Mouse (Mus musculus): ENCODE results near the gene Igsf21. TPM values are rescaled to one million over a fixed set of nuclear protein-coding genes. Genes with fewer than 3 reads are reported as not detected.

The Igsf21 gene
- polyA plus RNA-seq, 1 experiment: not detected

- TF ChIP-seq GATA1 (IDR thresholded peaks at IDR 0.05; ENCODE audit: low read length): no peak
Observed at GRCm38 (mm10) chr4:140188626-140189025, 58.0 kb downstream of the Igsf21 start.

- no peak for TF ChIP-seq GATA1 (IDR thresholded peaks at IDR 0.05; ENCODE audit: low read length)
Observed at GRCm38 (mm10) chr4:140187404-140188145, 59.0 kb downstream of the Igsf21 start.

- no peak for TF ChIP-seq GATA1 (IDR thresholded peaks at IDR 0.05; ENCODE audit: low read length)
Observed at GRCm38 (mm10) chr4:140179576-140179975, 67.0 kb downstream of the Igsf21 start.

GRCm38 (mm10) chr4:140177055-140177454 lies 69.5 kb downstream of the Igsf21 start:
- no peak for TF ChIP-seq GATA1 (IDR thresholded peaks at IDR 0.05; ENCODE audit: low read length)

GRCm38 (mm10) chr4:140173746-140174399 lies 72.7 kb downstream of the Igsf21 start:
- no peak for TF ChIP-seq GATA1 (IDR thresholded peaks at IDR 0.05; ENCODE audit: low read length)

GRCm38 (mm10) chr4:140173084-140173483 lies 73.5 kb downstream of the Igsf21 start:
- TF ChIP-seq GATA1 (IDR thresholded peaks at IDR 0.05; ENCODE audit: low read length): no peak

GRCm38 (mm10) chr4:140171917-140172316 lies 74.7 kb downstream of the Igsf21 start:
- no peak for TF ChIP-seq GATA1 (IDR thresholded peaks at IDR 0.05; ENCODE audit: low read length)

- TF ChIP-seq GATA1 (IDR thresholded peaks at IDR 0.05; ENCODE audit: low read length): no peak
Observed at GRCm38 (mm10) chr4:140171189-140171588, 75.4 kb downstream of the Igsf21 start.

- no peak for TF ChIP-seq GATA1 (IDR thresholded peaks at IDR 0.05; ENCODE audit: low read length)
Observed at GRCm38 (mm10) chr4:140165851-140166250, 80.7 kb downstream of the Igsf21 start.

GRCm38 (mm10) chr4:140164662-140165061 lies 81.9 kb downstream of the Igsf21 start:
- TF ChIP-seq GATA1 (IDR thresholded peaks at IDR 0.05; ENCODE audit: low read length): no peak

- no peak for TF ChIP-seq GATA1 (IDR thresholded peaks at IDR 0.05; ENCODE audit: low read length)
Observed at GRCm38 (mm10) chr4:140159617-140160016, 87.0 kb downstream of the Igsf21 start.

- no peak for TF ChIP-seq GATA1 (IDR thresholded peaks at IDR 0.05; ENCODE audit: low read length)
Observed at GRCm38 (mm10) chr4:140154899-140155463, 91.6 kb downstream of the Igsf21 start.

- TF ChIP-seq GATA1 (IDR thresholded peaks at IDR 0.05; ENCODE audit: low read length): no peak
Observed at GRCm38 (mm10) chr4:140154484-140154883, 92.1 kb downstream of the Igsf21 start.

GRCm38 (mm10) chr4:140153711-140154114 lies 92.9 kb downstream of the Igsf21 start:
- no peak for TF ChIP-seq GATA1 (IDR thresholded peaks at IDR 0.05; ENCODE audit: low read length)

GRCm38 (mm10) chr4:140153101-140153500 lies 93.5 kb downstream of the Igsf21 start:
- TF ChIP-seq GATA1 (IDR thresholded peaks at IDR 0.05; ENCODE audit: low read length): no peak

GRCm38 (mm10) chr4:140149706-140150105 lies 96.9 kb downstream of the Igsf21 start:
- no peak for TF ChIP-seq GATA1 (IDR thresholded peaks at IDR 0.05; ENCODE audit: low read length)
